Mouse (Mus musculus): Measurements from ENCODE around the gene Asb10.
"Not testable (repeated sequence)": the region's sequence is repeated elsewhere in the genome, so short reads cannot be mapped to it uniquely, and the experiment has no call there.

DNA sequence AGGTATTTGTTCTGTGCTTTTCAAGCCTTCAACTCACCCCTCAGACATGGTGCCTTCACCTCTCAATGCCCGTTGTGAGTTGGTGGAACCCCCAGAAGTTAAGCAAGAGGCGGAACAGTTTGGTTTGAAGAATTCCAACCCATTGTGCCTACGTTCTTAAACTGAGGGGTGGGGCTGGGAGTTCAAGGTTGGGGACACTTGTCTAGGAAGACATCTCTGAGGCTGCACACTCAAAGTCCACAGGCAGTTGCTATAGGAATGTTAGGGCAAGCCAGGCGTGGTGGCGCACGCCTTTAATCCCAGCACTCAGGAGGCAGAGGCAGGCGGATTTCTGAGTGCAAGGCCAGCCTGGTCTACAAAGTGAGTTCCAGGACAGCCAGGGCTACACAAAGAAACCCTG is 14.6 kb upstream of the Asb10 start:
- not testable (repeated sequence) for TF ChIP-seq GABPA (IDR thresholded peaks at IDR 0.05; ENCODE audit: low read depth, low read length); NRF1 (IDR thresholded peaks at IDR 0.05; ENCODE audit: insufficient read depth, low read depth, low read length, poor library complexity, severe bottlenecking); CTCF (IDR thresholded peaks at IDR 0.05 in 2 of 3, conservative IDR thresholded peaks at IDR 0.05 in 1 of 3; ENCODE audit: control insufficient read depth in 1 of 3, insufficient read depth in 1 of 3, low read depth in 2 of 3, low read length in 3 of 3, poor library complexity in 1 of 3, severe bottlenecking in 1 of 3); ELF1 (IDR thresholded peaks at IDR 0.05; ENCODE audit: low read depth, low read length); MAZ (IDR thresholded peaks at IDR 0.05; ENCODE audit: low read depth, low read length)
